Mouse (Mus musculus): ENCODE data around the gene Cdh1. TPM values are rescaled to one million over a fixed set of nuclear protein-coding genes. Genes with fewer than 3 reads are reported as not detected.

The Cdh1 gene
- total RNA-seq, 1 experiment from 2014 or later: 5.2 TPM

DNA sequence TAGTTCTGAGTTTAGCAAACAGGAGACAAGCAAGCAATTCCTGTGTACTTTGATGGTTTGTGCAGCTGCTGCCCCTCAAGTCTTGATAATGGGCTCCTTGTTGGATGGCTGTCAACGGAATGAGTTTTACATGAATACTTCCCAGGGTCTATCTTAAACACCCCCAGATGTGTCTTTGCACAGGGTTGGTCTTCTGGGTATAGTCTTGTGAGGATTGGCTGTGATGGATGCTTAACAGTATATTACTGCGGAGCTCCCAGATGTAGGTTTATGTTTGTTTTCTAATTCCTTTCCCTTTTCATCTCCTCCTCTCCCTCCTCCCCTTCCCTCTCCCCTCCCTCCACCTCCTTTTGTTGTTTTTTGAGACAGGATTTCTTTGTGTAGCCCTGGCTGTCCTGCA lies 69.6 kb downstream of the Cdh1 start:
- DNase-seq: no peak

DNA sequence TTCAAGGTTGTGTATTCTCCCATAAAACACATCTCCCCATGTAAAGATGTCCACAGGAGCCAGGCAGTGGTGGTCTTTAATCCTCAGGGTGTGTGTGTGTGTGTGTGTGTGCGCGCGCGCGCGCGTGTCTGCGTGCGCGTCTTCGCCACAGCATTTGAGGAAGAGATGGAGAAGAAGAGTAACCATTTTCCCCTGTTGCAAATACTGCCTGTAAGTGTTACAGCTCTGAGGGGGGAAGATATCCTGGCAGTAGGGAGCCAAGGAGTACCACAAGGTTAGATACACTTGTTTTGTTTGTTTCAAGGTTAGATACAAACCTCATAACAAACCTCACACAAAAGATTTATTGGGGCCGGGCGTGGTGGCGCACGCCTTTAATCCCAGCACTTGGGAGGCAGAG lies 71.2 kb downstream of the Cdh1 start:
- no peak for DNase-seq

DNA sequence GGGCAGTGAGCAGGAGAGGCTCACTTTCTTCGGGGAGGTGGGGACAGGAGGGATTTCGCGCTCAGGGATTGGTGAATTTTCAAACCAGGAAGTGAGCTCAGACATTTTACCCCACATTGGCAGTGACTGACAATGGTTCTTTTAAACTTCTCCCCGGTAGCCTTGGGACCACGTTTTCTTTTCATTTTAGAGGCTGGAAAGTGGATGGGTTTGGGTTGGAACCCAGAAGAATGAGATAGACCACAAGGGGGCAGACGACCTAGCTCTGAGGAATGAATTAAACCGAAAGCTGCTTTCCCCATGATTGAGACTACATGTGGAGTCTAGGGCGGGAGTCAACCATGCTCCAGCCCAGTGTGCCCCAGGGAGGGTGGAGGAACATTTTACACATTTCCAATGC lies 71.7 kb downstream of the Cdh1 start:
- peak; percentile 33 for DNase-seq

GRCm38 (mm10) chr8:106682971-106683668 lies 80.0 kb downstream of the Cdh1 start, which contains the start of gene Tango6:
Gene Tango6 (plus strand): TSS chr8:106683068.
- peak; percentile 96 for DNase-seq

DNA sequence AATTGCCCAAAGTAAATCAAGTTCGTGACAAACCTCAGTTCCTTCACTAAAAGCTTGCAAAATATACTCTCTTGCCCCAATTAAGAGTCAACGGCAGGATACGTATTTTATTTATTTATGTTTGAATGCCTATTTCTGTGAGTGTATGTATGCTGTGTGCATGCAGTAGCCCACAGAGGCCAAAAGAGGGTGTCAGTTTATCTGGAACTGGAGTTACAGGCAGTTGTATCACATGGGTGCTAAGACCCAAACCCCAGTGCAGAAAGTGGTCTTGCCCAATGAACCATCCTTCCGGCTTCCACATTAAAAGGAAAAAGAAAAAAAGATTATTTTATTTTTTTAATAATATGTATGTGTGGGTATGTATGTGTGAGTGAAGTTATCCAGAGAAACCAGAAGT lies 81.2 kb downstream of the Cdh1 start:
- DNase-seq: no peak

GRCm38 (mm10) chr8:106687479-106687878 lies 84.3 kb downstream of the Cdh1 start:
- peak; percentile 40 for DNase-seq

GRCm38 (mm10) chr8:106697748-106698248 lies 94.6 kb downstream of the Cdh1 start:
- DNase-seq: no peak

DNA sequence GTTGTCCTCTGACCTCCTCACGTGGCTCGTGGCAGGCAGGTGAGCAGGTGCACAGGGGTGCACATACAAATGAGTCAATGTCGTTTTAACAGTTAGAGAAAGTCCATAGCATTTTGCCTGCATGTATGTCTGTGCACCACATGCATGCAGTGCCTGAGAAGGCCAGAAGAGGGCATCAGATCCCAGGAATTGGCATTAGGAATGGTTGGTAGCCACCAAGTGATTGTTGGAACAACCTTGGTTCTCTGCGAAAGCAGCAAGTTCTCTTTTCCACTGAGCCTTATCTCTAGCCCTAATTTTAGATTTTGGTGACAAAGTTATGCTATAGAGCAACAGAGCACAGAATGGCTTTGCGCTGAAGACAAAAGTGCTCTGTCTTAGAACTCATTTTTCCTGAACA lies 96.4 kb downstream of the Cdh1 start:
- peak; percentile 83 for DNase-seq

- no peak for DNase-seq
These were observed 97.0 kb downstream of the Cdh1 start for GRCm38 (mm10) chr8:106700131-106700530.

GRCm38 (mm10) chr8:106701360-106701759 lies 98.2 kb downstream of the Cdh1 start:
- DNase-seq: no peak

GRCm38 (mm10) chr8:106704199-106704900 lies 101.2 kb downstream of the Cdh1 start:
- DNase-seq: no peak

GRCm38 (mm10) chr8:106704901-106705321 lies 101.8 kb downstream of the Cdh1 start:
- DNase-seq: peak; percentile 59

DNA sequence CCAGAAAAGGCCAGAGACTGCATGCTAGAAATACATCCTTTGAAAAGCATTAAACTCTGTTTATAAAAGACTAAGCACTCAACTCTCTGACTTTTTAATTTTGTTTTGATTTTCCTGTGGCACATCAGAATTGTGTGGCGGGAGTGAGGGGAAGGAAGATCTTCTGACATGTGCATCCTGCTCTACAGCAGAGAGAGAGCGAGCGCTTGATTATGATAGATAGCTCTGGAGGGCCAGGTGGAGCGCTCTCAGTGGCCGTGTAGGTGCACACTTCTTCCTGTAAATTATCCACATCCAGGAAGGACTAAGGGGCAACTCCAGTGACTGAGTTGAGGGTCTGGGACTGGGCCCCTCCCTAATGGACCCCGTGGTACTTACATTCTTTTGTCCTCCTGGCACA lies 103.0 kb downstream of the Cdh1 start:
- no peak for DNase-seq

- DNase-seq: no peak
These were observed 106.9 kb downstream of the Cdh1 start for GRCm38 (mm10) chr8:106710002-106710401.

DNA sequence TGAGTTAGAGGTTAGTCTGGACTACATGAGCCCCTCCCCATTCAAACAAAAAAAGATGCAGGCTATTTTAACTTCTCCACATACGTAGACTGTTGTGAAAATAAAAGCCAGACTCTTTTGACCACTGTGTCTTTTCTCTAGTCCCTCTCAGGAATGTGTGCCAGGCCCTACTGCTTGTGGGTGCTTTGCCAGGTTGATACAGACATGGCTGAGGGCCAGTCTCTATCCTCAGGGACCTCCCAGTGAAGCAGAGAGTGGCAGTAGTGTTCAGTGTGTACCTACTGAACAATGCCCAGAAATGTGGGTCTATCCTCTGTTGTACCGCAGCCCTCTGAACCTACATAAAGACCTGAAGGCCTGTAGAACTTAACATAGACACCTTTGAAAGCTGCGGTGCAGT lies 109.3 kb downstream of the Cdh1 start:
- no peak for DNase-seq

GRCm38 (mm10) chr8:106714297-106714696 lies 111.1 kb downstream of the Cdh1 start:
- DNase-seq: no peak

DNA sequence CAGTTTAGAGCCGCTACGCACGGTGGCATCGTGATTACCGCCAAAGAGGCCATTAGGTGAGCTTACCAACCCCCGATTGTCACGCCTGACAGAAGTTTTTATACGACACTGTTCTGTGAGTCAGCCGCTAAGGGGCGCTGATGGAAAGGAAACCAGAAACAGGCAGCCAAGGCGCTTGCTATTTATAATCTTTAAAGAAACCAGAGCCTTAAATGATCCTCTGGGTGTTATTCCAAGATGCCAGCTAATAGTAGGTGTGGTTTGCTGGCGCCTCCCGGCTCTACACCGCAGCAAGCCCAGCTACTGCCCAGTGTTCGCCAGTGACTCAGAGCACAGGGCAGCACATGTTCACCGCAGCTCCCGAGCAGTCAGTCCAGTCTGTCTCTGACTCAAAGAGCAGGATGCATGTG lies 114.9 kb downstream of the Cdh1 start:
- peak; percentile 90 for DNase-seq

Other genes with a start within 250 kb of the Cdh1 start
- gene Zfp90, start 188.0 kb upstream of the Cdh1 start, total RNA-seq (2021): 5.3 and 8.3 TPM in 2 replicates
- gene 6030452D12Rik, start 102.8 kb upstream of the Cdh1 start, total RNA-seq (2021): not detected in 2 replicates
- 0.68 and 0.74 TPM in 2 replicates for gene Cdh3, start 92.5 kb upstream of the Cdh1 start, total RNA-seq (2021)
- gene Gm10073, start 29.9 kb upstream of the Cdh1 start, total RNA-seq (2021): 103 and 135 TPM in 2 replicates
- 8.4 and 9.7 TPM in 2 replicates for gene Tango6, start 79.7 kb downstream of the Cdh1 start, total RNA-seq (2021)